ENCODE assay signal across 27 mouse cellular contexts in the genomic region with DNA sequence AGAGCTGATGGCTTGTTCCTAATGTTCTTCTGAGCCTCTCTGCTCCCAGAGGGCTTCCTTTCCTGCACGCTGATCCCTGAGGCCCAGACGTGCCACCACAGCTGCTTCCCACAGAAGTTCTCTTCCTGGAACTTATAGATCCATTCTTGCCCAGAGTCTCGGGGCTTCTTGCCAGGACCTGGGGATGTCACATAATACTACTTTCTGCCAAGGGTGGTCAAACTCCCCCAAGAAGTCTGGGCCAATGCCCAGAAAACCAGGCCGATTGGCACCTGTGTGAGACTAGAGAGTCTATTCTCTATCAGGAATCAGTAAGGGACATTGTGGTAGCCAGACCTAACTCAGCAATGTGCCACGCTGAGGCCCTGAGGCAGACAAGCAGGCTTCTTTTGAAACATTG. TPM values are rescaled to one million over a fixed set of nuclear protein-coding genes. Genes with fewer than 3 reads are reported as not detected.
"Had no signal": no experiment of that assay in that cellular context is flagged by ENCODE, and none has a peak within 500 bp of the region (broad histone marks: within the 10 kb centered on the region; RNA-seq: fewer than 3 reads in every experiment).

No protein-coding gene starts in this region.

- DNase-seq: kidney, adult 2 months; kidney, postnatal 36 days; layer of hippocampus, postnatal 36 days; liver; lung, adult 18-20 months; lung, postnatal 10 days; lung, postnatal 36 days; right cerebral cortex, adult 18-20 months; right cerebral cortex, postnatal 25 days; spleen, adult 18-20 months; thymus, adult 2 months; thymus, postnatal 14 days; thymus, postnatal 4 days had no signal

- H3K27ac ChIP-seq: kidney, postnatal 0 days; limb, embryonic 10.5 days; limb, embryonic 13.5 days; liver, embryonic 12.5 days; liver, embryonic 15.5 days; lung, embryonic 15.5 days; midbrain, embryonic 10.5 days; midbrain, embryonic 13.5 days; neural tube, embryonic 13.5 days; stomach, embryonic 15.5 days had no signal

- H3K4me3 ChIP-seq: limb, embryonic 10.5 days; limb, embryonic 13.5 days; liver, embryonic 12.5 days; liver, embryonic 15.5 days; lung, embryonic 15.5 days; megakaryocyte, embryonic 14.5 days; midbrain, embryonic 10.5 days; midbrain, embryonic 13.5 days; myocyte; neural tube, embryonic 13.5 days; stomach, embryonic 15.5 days had no signal

RNA-seq across cellular contexts. Expression of gene Plek2, which starts 20.5 kb away (rescaled TPM):
- total RNA-seq: monocyte, adult 5-6 weeks; neutrophil, adult 5-6 weeks had no signal
